Mouse (Mus musculus) liver, adult 2 months (tissue): ENCODE results near the gene Apobec2.

Experiments used
- CTCF ChIP-seq: fragments of 200-500 bp; IDR thresholded peaks from 2 replicates; pipeline ENCODE4 v1.5.1; 2011; ENCODE audit warnings: low read depth, low read length, control low read depth
- POLR2A ChIP-seq: fragments of 200-500 bp; IDR thresholded peaks from 2 replicates; pipeline ENCODE4 v1.6.1; 2011; ENCODE audit warnings: low read length, control low read depth; ENCODE audit not compliant: insufficient read depth; ENCODE audit errors: extremely low read depth

GRCm38 (mm10) chr17:48410299-48410785, 22.4 kb downstream of the Apobec2 start:
- TF ChIP-seq POLR2A (no peak), CTCF (no peak)
